Mouse (Mus musculus) embryonic fibroblast, embryonic 13.5 days (primary cell): ENCODE data around the gene Uba1. TPM values are rescaled to one million over a fixed set of nuclear protein-coding genes. Genes with fewer than 3 reads are reported as not detected.
"Not testable (repeated sequence)": the region's sequence is repeated elsewhere in the genome, so short reads cannot be mapped to it uniquely, and the experiment has no call there.

Experiments
- H3K27ac ChIP-seq: 2 replicates; pipeline ENCODE4 v1.5.1; 2012; ENCODE audit warnings: low read length, control low read depth, inconsistent platforms; ENCODE audit not compliant: insufficient read depth
- H3K4me1 ChIP-seq: 2 replicates; pipeline ENCODE4 v1.6.1; 2011; ENCODE audit warnings: low read length; ENCODE audit not compliant: control insufficient read depth, insufficient read depth
- H3K4me3 ChIP-seq: 2 replicates; pipeline ENCODE4 v1.5.1; 2011; ENCODE audit warnings: mild to moderate bottlenecking, control low read depth, low read length; ENCODE audit not compliant: insufficient read depth
- CTCF ChIP-seq: IDR thresholded peaks from 2 replicates; pipeline ENCODE4 v1.5.1; 2011; ENCODE audit warnings: mild to moderate bottlenecking, control low read depth, low read length, moderate library complexity, borderline replicate concordance; ENCODE audit not compliant: insufficient read depth
- polyA plus RNA-seq: library from polyadenylated mRNA; stranded (reverse); fragments of >200 nt; gene quantifications from 2 replicates; pipeline ENCODE4 v1.2.4, GENCODE M21; 2011; ENCODE audit warnings: low read depth; ENCODE audit not compliant: missing spikeins, insufficient read length

Gene Uba1
- polyA plus RNA-seq, 1 experiment = 312 TPM

DNA sequence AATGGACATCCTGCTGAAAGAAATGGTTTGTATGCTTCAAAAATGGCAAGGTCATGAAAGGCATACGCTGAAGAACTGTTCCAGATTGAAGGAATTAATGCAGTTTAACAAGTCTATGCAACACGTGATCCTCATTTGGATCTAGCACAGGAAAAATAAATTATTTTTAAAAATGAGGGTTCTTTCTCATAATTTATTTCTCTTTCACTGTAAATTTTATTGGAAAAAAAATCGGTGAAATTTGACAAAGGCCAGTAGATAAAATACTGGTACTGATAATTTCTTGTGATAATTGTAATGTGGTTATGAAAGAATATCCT, 46.9 kb downstream of the Uba1 start:
- Histone ChIP-seq H3K4me3 (peak overlapping the region; percentile 15; the same call in 1 of the 2 replicates), H3K27ac (no peak overlapping the region), H3K4me1 (no peaks in the 10 kb centered on the region)
- no peak for TF ChIP-seq CTCF

DNA sequence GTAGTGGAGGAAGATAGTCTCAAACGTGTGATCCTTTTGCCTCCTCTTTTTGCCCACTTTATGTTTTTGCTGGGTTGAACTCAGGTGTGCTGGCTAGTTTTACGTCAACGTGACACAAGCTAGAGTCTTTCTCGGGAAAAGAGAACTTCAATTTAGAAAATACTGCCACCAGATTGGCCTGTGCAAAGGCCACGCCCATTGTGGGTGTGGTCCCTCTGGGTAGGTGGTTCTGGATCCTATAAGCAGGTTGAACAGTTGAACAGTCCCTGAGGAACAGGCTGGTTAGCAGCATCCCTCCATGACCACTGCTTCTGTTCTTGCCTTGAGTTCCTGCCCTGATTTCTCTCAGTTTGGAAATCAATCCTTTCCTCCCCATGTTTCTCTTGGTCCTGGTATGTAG, 70.6 kb downstream of the Uba1 start:
- Histone ChIP-seq H3K4me3 (no peak overlapping the region), H3K4me1 (no peaks in the 10 kb centered on the region), H3K27ac (no peak overlapping the region)
- TF ChIP-seq CTCF = no peak

DNA sequence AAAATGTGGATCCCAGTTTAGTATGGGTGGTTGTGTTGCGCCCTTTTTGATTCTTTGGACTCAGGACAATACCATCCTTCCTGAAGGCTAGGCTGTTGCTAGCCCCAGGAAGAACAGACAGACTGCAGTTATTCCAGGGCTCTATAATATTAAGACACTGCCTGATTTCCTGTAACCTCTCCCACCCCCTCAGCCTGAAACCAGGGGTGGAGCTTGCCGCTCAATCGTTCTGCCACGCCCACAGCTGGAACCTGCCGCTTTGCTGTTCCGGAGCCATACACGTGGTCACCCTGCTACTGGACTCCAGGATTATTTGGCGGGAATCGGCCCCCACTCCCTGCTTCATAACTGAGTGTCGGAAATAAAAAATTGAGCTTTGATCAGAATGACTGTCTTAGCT, 71.9 kb downstream of the Uba1 start:
- not testable (repeated sequence) for H3K4me1 ChIP-seq, H3K4me3 ChIP-seq, H3K27ac ChIP-seq

Other genes starting within 250 kb of the Uba1 start
- gene Jade3, start 232.6 kb upstream of the Uba1 start, polyA plus RNA-seq = 7.0 and 9.1 TPM in 2 replicates
- not detected in 2 replicates for gene Rgn, start 108.5 kb upstream of the Uba1 start, polyA plus RNA-seq
- 25.6 and 28.7 TPM in 2 replicates for gene Rbm10, start 40.8 kb upstream of the Uba1 start, polyA plus RNA-seq
- gene Ndufb11, start 40.7 kb upstream of the Uba1 start, polyA plus RNA-seq = 116 and 126 TPM in 2 replicates
- gene Cdk16, start 29.6 kb downstream of the Uba1 start, polyA plus RNA-seq = 129 and 141 TPM in 2 replicates
- gene Usp11, start 45.6 kb downstream of the Uba1 start, polyA plus RNA-seq = 13.1 and 22.9 TPM in 2 replicates
- gene Araf, start 139.5 kb downstream of the Uba1 start, polyA plus RNA-seq = 76.4 and 90.9 TPM in 2 replicates
- 739 and 1,331 TPM in 2 replicates for gene Timp1, start 211.8 kb downstream of the Uba1 start, polyA plus RNA-seq